Mouse (Mus musculus) midbrain, postnatal 0 days (tissue): Measurements from ENCODE around the gene Lgals12. TPM values are rescaled to one million over a fixed set of nuclear protein-coding genes. Genes with fewer than 3 reads are reported as not detected.

ENCODE experiments used
- ATAC-seq: fragments of 200-750 bp; cut with Nextera tagmentation; 2 replicates; pipeline ENCODE4 v1.8.0; 2017; ENCODE audit warnings: moderate number of reproducible peaks, mild to moderate bottlenecking, moderate TSS enrichment, moderate library complexity; ENCODE audit not compliant: low FRiP score
- DNase-seq: peaks from one replicate; pipeline ENCODE4 v3.0.0-alpha.2; 2015; ENCODE audit warnings: low spot score
- H3K27ac ChIP-seq: fragments of 300-500 bp; sonication (generic); 2 replicates; pipeline ENCODE4 v1.5.1; 2014; ENCODE audit warnings: low read depth, mild to moderate bottlenecking, low read length, mixed read lengths
- H3K27me3 ChIP-seq: fragments of 300-500 bp; sonication (generic); 2 replicates; pipeline ENCODE4 v1.6.1; 2014; ENCODE audit warnings: low read length, control low read depth, mixed read lengths; ENCODE audit not compliant: insufficient read depth
- H3K36me3 ChIP-seq: fragments of 300-500 bp; sonication (generic); 2 replicates; pipeline ENCODE4 v1.6.1; 2014; ENCODE audit warnings: low read length, control low read depth, mixed read lengths; ENCODE audit not compliant: insufficient read depth
- H3K4me1 ChIP-seq: fragments of 300-500 bp; sonication (generic); 2 replicates; pipeline ENCODE4 v1.6.1; 2014; ENCODE audit warnings: mild to moderate bottlenecking, control low read depth, antibody characterized with exemption, low read length, mixed read lengths; ENCODE audit not compliant: insufficient read depth
- H3K4me2 ChIP-seq: fragments of 300-500 bp; sonication (generic); 2 replicates; pipeline ENCODE4 v1.6.1; 2014; ENCODE audit warnings: low read depth, mild to moderate bottlenecking, low read length, mixed read lengths; ENCODE audit not compliant: poor library complexity, severe bottlenecking
- H3K4me3 ChIP-seq: fragments of 300-500 bp; sonication (generic); 2 replicates; pipeline ENCODE4 v1.5.1; 2014; ENCODE audit warnings: low read depth, mild to moderate bottlenecking, low read length, moderate library complexity
- H3K9ac ChIP-seq: fragments of 300-500 bp; sonication (generic); replicated peaks from 2 replicates; pipeline ENCODE4 v1.6.1; 2014; ENCODE audit warnings: mild to moderate bottlenecking, low read length, moderate library complexity, mixed read lengths; ENCODE audit not compliant: poor library complexity, severe bottlenecking
- H3K9me3 ChIP-seq: fragments of 300-500 bp; sonication (generic); 2 replicates; pipeline ENCODE4 v1.6.1; 2016; ENCODE audit warnings: low read length, control low read depth
- CTCF ChIP-seq: IDR thresholded peaks from 2 replicates; pipeline ENCODE4 v1.5.1; 2016; ENCODE audit warnings: antibody characterized with exemption, mild to moderate bottlenecking
- WGBS: fragments of 180-500 bp; shearing (Covaris S2); extraction: QIAGEN DNeasy Blood & Tissue Kit; methylation state at CpG from one replicate; pipeline ENCODE4 v1.1.7; 2014; 5-methylcytosine and 5-hydroxymethylcytosine counted together
- polyA plus RNA-seq: library from polyadenylated mRNA; unstranded; fragments of >200 nt; fragmentation: Nextera tagmentation; extraction: Ambion mirVana; gene quantifications from 2 replicates; pipeline ENCODE4 v1.2.1, GENCODE M21; 2015
- total RNA-seq: library from RNA; depleted of rRNA; stranded (reverse); fragments of >200 nt; gene quantifications from 2 replicates; pipeline ENCODE4 v1.2.3, GENCODE M21; 2014

Gene Lgals12
- total and polyA plus RNA-seq, 2 experiments from 2014 or later = 0.16 to 0.17 TPM

GRCm38 (mm10) chr19:7590795-7591194 lies 16.2 kb downstream of the Lgals12 start:
- Histone ChIP-seq H3K27ac (no peak overlapping the region), H3K36me3 (no peaks in the 10 kb centered on the region), H3K9me3 (no peaks in the 10 kb centered on the region), H3K4me3 (no peak overlapping the region), H3K4me2 (no peak overlapping the region), H3K9ac (no peak overlapping the region), H3K27me3 (no peaks in the 10 kb centered on the region), H3K4me1 (no peaks in the 10 kb centered on the region)
- TF ChIP-seq CTCF = no peak
- ATAC-seq = no peak
- DNase-seq = no peak

DNA sequence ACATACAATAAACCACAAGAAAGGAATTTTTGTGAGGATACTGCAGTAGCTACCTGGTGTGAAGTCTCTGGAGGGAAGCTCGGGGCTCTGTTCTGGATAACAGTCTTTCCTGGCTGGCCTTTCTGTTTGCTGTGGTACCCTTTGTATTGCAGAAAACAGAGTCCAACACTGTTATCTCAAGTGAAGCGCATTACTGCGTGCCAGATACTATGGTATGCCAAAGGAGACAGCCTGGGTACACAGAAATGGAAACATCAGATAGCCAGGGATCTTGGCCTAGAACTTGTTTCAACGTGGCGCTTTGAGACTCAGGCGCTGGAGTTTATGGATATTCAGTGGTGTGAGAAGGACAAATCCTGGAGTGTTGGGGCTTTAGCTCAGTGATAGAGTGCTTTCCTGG lies 21.2 kb downstream of the Lgals12 start:
- WGBS = 98% methylated on average over 6 of the region's 6 CpGs
- Histone ChIP-seq H3K27me3 (no peaks in the 10 kb centered on the region), H3K27ac (no peak overlapping the region), H3K4me2 (no peak overlapping the region), H3K4me1 (no peaks in the 10 kb centered on the region), H3K9me3 (no peaks in the 10 kb centered on the region), H3K36me3 (no peaks in the 10 kb centered on the region), H3K4me3 (no peak overlapping the region), H3K9ac (no peak overlapping the region)
- ATAC-seq = no peak
- DNase-seq = no peak
- no peak for TF ChIP-seq CTCF

DNA sequence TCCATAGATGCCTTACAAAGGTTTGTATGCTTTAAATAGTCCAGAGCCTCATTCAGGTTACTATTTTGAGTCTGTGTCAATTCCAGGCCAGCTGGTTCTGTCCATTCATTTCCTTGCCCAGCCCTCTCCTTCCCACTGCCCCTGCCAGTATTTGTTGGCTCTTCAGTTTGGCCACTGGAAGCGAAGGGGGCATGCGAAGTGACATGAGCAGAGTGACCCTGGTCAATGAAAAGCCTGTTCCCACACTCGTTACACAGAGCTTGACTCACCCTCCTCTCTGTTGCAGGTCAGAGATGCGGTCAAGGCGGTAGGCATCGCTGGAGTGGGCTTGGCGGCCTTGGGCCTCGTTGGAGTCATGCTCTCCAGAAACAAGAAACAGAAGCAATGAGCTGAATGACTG lies 21.7 kb downstream of the Lgals12 start:
- ATAC-seq (no peak), DNase-seq (no peak)
- H3K4me2 ChIP-seq = no peak overlapping the region
- 88% methylated on average over 8 of the region's 8 CpGs for WGBS
- H3K9ac ChIP-seq = no peak overlapping the region
- no peaks in the 10 kb centered on the region for H3K9me3 ChIP-seq
- no peak for TF ChIP-seq CTCF
- no peaks in the 10 kb centered on the region for H3K27me3 ChIP-seq
- H3K4me1 ChIP-seq = no peaks in the 10 kb centered on the region
- no peak overlapping the region for H3K27ac ChIP-seq
- H3K36me3 ChIP-seq = no peaks in the 10 kb centered on the region
- H3K4me3 ChIP-seq = no peak overlapping the region

DNA sequence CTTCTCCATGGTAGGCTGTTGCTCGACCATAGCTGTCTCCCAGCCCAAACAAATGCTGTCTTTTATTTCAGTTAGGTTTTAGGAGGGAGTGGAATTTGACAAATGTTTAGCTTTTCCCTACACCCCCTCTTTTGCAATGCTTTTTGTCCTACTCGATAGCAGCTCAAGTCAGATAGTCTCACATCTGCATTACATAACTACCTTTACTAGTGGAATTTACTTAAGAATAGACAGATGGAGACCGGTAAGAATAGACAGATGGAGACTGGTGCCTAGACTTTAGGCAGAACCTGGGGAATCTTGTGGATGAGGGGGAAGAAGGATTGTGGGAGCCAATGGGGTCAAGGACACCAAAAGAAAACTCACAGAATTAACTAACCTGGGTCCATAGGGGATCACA lies 23.4 kb downstream of the Lgals12 start:
- TF ChIP-seq CTCF = no peak
- Histone ChIP-seq H3K9me3 (no peaks in the 10 kb centered on the region), H3K27ac (no peak overlapping the region), H3K27me3 (no peaks in the 10 kb centered on the region), H3K4me3 (no peak overlapping the region), H3K4me2 (no peak overlapping the region), H3K9ac (no peak overlapping the region), H3K4me1 (no peaks in the 10 kb centered on the region), H3K36me3 (no peaks in the 10 kb centered on the region)
- DNase-seq (no peak), ATAC-seq (no peak)
- WGBS = 84% methylated on average over 3 of the region's 3 CpGs

DNA sequence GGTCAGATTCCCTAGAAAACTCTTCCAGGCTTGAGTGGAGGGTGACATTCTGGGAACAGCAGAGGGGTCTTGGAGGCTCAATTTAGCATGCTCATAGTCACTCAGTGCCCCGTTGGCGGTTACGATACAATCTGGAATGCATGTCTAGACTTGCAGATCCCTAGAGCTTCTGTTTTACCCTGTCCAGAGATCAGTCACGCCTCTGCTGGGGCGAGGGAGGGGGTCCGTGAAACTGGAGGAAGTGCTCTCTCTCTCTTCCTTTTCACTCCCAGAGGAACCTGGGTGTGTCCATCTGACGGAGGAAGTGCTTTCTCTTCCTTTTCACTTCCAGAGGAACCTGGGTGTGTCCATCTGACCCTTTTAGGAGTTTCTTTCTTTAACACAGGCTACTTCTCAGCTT lies 23.9 kb downstream of the Lgals12 start:
- no peak for TF ChIP-seq CTCF
- Histone ChIP-seq H3K9me3 (no peaks in the 10 kb centered on the region), H3K9ac (no peak overlapping the region), H3K27me3 (no peaks in the 10 kb centered on the region), H3K4me2 (no peak overlapping the region), H3K36me3 (no peaks in the 10 kb centered on the region), H3K4me3 (no peak overlapping the region), H3K4me1 (no peaks in the 10 kb centered on the region), H3K27ac (no peak overlapping the region)
- DNase-seq (no peak), ATAC-seq (no peak)
- 57% methylated on average over 7 of the region's 7 CpGs for WGBS

GRCm38 (mm10) chr19:7581042-7581441 lies 26.0 kb downstream of the Lgals12 start:
- DNase-seq = no peak
- Histone ChIP-seq H3K4me2 (no peak overlapping the region), H3K4me3 (no peak overlapping the region), H3K4me1 (no peaks in the 10 kb centered on the region), H3K27ac (no peak overlapping the region), H3K36me3 (no peaks in the 10 kb centered on the region), H3K9me3 (no peaks in the 10 kb centered on the region), H3K27me3 (no peaks in the 10 kb centered on the region), H3K9ac (no peak overlapping the region)
- WGBS = 81% methylated on average over 5 of the region's 5 CpGs
- no peak for ATAC-seq
- TF ChIP-seq CTCF = no peak

GRCm38 (mm10) chr19:7577710-7578109 lies 29.3 kb downstream of the Lgals12 start:
- no peaks in the 10 kb centered on the region for H3K4me1 ChIP-seq
- no peaks in the 10 kb centered on the region for H3K27me3 ChIP-seq
- TF ChIP-seq CTCF = no peak
- H3K9ac ChIP-seq = no peak overlapping the region
- ATAC-seq (no peak), DNase-seq (no peak)
- H3K9me3 ChIP-seq = no peaks in the 10 kb centered on the region
- no peak overlapping the region for H3K27ac ChIP-seq
- WGBS = 82% methylated on average over 3 of the region's 3 CpGs
- H3K36me3 ChIP-seq = no peaks in the 10 kb centered on the region
- no peak overlapping the region for H3K4me3 ChIP-seq
- H3K4me2 ChIP-seq = no peak overlapping the region
